Mouse (Mus musculus) thymus, adult 2 months (tissue): ENCODE results near the gene Fnip2. TPM values are rescaled to one million over a fixed set of nuclear protein-coding genes. Genes with fewer than 3 reads are reported as not detected.

Experiments used
- DNase-seq: peaks from one replicate; pipeline ENCODE4 v3.0.0; 2021
- H3K27ac ChIP-seq: fragments of 200-500 bp; 2 replicates; pipeline ENCODE4 v1.5.1; 2012; ENCODE audit warnings: low read length, control low read depth; ENCODE audit not compliant: control insufficient read depth, insufficient read depth
- H3K27me3 ChIP-seq: fragments of 200-500 bp; 2 replicates; pipeline ENCODE4 v1.6.1; 2012; ENCODE audit warnings: mild to moderate bottlenecking, low read length, moderate library complexity, mixed read lengths; ENCODE audit not compliant: control insufficient read depth, insufficient read depth
- H3K36me3 ChIP-seq: fragments of 200-500 bp; 2 replicates; pipeline ENCODE4 v1.6.1; 2012; ENCODE audit warnings: mild to moderate bottlenecking, low read length, moderate library complexity; ENCODE audit not compliant: control insufficient read depth, insufficient read depth
- H3K4me1 ChIP-seq: fragments of 200-500 bp; replicated peaks from 2 replicates; pipeline ENCODE4 v1.6.1; 2012; ENCODE audit warnings: low read length; ENCODE audit not compliant: control insufficient read depth, insufficient read depth
- H3K4me3 ChIP-seq: fragments of 200-500 bp; 2 replicates; pipeline ENCODE4 v1.5.1; 2012; ENCODE audit warnings: mild to moderate bottlenecking, low read length, control low read depth, moderate library complexity; ENCODE audit not compliant: control insufficient read depth, insufficient read depth
- CTCF ChIP-seq: fragments of 200-500 bp; IDR thresholded peaks from 2 replicates; pipeline ENCODE4 v1.5.1; 2012; ENCODE audit warnings: mild to moderate bottlenecking, control low read depth, low read length, moderate library complexity, borderline replicate concordance; ENCODE audit not compliant: control insufficient read depth, poor library complexity, insufficient read depth; ENCODE audit errors: extremely low read depth
- POLR2A ChIP-seq: fragments of 200-500 bp; IDR thresholded peaks from 2 replicates; pipeline ENCODE4 v1.6.1; 2012; ENCODE audit warnings: mild to moderate bottlenecking, low read length, control low read depth, moderate library complexity; ENCODE audit not compliant: control insufficient read depth, poor library complexity, insufficient read depth; ENCODE audit errors: extremely low read depth
- WGBS: fragments of 180-500 bp; shearing (Covaris S2); methylation state at CpG from one replicate; pipeline ENCODE4 v1.1.7; 2018; 5-methylcytosine and 5-hydroxymethylcytosine counted together
- polyA plus RNA-seq: library from polyadenylated mRNA; depleted of rRNA; stranded (reverse); fragments of >200 nt; gene quantifications from 2 replicates; pipeline ENCODE4 v1.2.3, GENCODE M21; 2012

Gene Fnip2
- polyA plus RNA-seq, 1 experiment, result 2.7 TPM

DNA sequence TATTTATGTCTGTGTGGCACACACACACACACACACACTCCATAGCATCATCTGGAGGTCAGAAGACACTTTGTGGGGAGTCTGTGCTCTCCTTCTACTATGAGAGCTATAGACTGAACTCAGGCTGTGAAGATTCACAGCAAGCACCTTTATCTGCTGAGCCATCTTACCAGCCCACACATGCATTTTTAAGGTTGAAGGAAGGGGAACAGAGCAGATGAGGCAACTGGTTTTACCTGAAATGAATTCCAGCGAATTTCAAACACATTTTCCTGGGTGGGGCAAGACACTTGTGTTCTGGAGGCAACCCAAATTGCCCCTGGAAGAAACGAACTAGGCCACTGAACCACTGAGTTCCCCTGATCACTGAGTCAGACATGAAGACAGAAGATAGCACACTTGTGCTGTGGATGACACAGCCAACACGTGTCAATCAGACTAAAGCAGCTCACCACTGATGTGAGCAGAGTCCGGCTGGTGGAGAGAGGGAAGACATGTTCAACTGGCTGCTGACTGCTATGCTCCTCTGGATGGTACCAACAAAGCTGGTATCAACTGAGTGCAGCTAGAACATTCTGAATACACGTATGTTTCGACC is 38.0 kb downstream of the Fnip2 start:
- no peak for TF ChIP-seq POLR2A
- no peak for TF ChIP-seq CTCF
- Histone ChIP-seq H3K27ac (no peak overlapping the region), H3K27me3 (no peaks in the 10 kb centered on the region), H3K36me3 (no peaks in the 10 kb centered on the region), H3K4me1 (no peaks in the 10 kb centered on the region), H3K4me3 (no peak overlapping the region)
- no peak for DNase-seq
- whole genome bisulfite sequencing, result 80% methylated on average over 6 of the region's 6 CpGs

DNA sequence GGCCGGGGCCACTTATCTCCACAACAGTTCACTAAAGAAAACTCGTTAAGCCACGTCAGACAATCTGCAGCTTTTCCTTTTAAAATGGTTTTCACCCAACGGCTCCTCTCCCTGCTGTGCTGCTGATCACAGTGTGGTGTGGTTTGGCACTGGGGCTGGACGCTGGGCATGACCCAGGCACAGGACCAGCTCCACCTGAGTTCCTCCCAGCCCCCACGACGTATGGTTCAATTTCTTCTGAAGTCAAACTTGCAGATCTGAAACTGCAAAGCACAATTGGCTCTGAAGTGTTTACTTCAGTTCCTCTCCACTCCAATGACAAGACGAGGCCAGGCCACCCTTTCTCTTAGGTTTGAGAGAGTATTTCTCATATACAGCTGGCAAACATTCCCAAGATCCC is 39.1 kb downstream of the Fnip2 start:
- H3K27me3 ChIP-seq, result no peaks in the 10 kb centered on the region
- no peaks in the 10 kb centered on the region for H3K36me3 ChIP-seq
- no peak for DNase-seq
- no peak overlapping the region for H3K4me3 ChIP-seq
- TF ChIP-seq POLR2A (no peak), CTCF (no peak)
- WGBS, result 77% methylated on average over 8 of the region's 8 CpGs
- H3K27ac ChIP-seq, result no peak overlapping the region
- no peaks in the 10 kb centered on the region for H3K4me1 ChIP-seq

DNA sequence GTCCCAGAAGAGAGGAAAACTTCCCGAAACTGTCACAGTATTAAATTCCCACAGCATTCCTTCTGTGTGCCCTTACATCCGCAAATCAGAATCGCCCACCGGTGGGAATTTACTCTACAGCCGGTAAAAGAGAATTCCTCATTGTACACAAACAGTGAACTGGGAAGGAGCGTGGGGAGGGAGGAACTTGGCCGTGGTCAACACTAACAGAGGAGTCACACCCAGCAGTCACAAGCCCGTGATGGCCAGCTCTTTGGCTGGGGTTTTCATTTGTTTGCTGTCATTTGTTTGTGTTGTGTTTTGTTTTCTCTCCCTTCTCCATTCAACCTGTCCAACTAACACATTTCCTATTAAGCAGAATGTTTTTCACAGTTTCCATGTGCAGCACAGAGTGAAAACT is 39.7 kb downstream of the Fnip2 start:
- Histone ChIP-seq H3K27ac (no peak overlapping the region), H3K36me3 (no peaks in the 10 kb centered on the region), H3K27me3 (no peaks in the 10 kb centered on the region), H3K4me3 (no peak overlapping the region), H3K4me1 (no peaks in the 10 kb centered on the region)
- WGBS, result 89% methylated on average over 8 of the region's 8 CpGs
- TF ChIP-seq CTCF (no peak), POLR2A (no peak)
- DNase-seq, result no peak

DNA sequence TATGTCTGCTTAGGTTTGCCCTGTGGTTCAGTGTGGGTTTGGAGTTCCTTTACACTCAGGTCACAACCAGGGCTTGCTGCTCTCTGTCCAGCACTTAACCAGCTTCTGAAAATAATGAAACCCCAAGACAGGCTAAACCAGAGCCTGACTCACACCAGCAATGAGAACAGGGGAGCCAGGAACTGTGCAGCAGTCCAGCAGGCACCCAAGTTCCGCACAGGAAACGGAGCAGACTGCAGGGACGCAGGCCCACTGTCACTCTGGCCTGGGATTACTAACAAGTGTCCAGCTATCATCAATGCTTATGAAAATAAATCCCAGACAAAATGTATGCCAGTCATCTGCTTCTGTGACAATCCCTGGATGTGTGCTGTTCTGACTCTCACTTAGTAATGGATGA is 40.1 kb downstream of the Fnip2 start:
- Histone ChIP-seq H3K4me3 (no peak overlapping the region), H3K27me3 (no peaks in the 10 kb centered on the region), H3K36me3 (no peaks in the 10 kb centered on the region), H3K27ac (no peak overlapping the region), H3K4me1 (no peaks in the 10 kb centered on the region)
- TF ChIP-seq POLR2A, result no peak
- TF ChIP-seq CTCF, result no peak
- 91% methylated on average over 3 of the region's 3 CpGs for WGBS
- DNase-seq, result no peak

DNA sequence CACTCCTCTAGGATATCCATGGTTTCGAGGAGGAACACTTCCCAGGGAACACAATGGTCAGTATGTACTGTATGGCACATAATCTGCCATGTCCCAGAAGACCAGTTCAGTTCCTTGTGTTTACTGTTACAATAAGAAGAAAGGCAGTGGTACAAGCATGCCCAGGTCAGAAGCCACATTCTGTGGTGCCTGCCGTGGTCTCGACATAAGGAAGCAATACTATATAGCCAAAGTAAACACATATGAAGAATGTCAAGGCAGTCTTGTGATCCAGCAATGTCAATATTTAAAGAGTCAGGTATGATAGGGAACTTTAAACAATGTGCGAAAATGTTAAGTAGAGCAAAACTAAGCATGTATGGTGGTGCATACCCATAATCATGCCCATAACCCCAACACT is 44.2 kb downstream of the Fnip2 start:
- no peak for TF ChIP-seq CTCF
- TF ChIP-seq POLR2A, result no peak
- Histone ChIP-seq H3K4me1 (no peaks in the 10 kb centered on the region), H3K4me3 (no peak overlapping the region), H3K27me3 (no peaks in the 10 kb centered on the region), H3K27ac (no peak overlapping the region), H3K36me3 (no peaks in the 10 kb centered on the region)
- 93% methylated on average over 4 of the region's 4 CpGs for WGBS
- DNase-seq, result no peak

DNA sequence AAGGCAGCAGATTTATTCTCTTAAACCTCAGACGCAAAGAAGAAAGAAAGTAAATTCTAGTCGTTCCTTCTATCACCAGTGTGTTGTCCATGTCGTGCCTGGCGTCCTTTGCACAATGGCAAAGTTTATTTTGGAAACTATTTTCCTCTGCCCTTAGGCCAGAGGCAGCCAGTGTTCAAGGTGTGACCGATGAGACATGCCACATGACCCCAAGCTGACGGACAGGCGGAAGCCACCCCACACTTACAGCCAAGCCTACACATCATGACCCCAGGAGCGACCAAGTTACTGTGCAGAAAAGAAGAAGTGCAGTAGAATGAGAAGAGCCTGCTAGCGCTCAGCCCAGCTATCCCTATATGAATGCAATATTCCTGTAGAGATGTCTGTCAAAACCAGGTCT is 47.7 kb downstream of the Fnip2 start:
- Histone ChIP-seq H3K27me3 (no peaks in the 10 kb centered on the region), H3K36me3 (no peaks in the 10 kb centered on the region), H3K4me3 (no peak overlapping the region), H3K27ac (no peak overlapping the region), H3K4me1 (no peaks in the 10 kb centered on the region)
- TF ChIP-seq CTCF (no peak), POLR2A (no peak)
- 85% methylated on average over 9 of the region's 9 CpGs for WGBS
- no peak for DNase-seq
